Mouse (Mus musculus) forebrain, embryonic 16.5 days (tissue): ENCODE data around the gene Slc16a14. TPM values are rescaled to one million over a fixed set of nuclear protein-coding genes. Genes with fewer than 3 reads are reported as not detected.

Source experiments
- ATAC-seq: fragments of 200-750 bp; cut with Nextera tagmentation; 2 replicates; pipeline ENCODE4 v1.8.0; 2017; ENCODE audit warnings: mild to moderate bottlenecking, moderate library complexity
- H3K27ac ChIP-seq: fragments of 300-500 bp; sonication (generic); 2 replicates; pipeline ENCODE4 v1.5.1; 2014; ENCODE audit warnings: low read length, control low read depth
- H3K27me3 ChIP-seq: fragments of 300-500 bp; sonication (generic); replicated peaks from 2 replicates; pipeline ENCODE4 v1.6.1; 2014; ENCODE audit warnings: low read length; ENCODE audit not compliant: control insufficient read depth, insufficient read depth
- H3K36me3 ChIP-seq: fragments of 300-500 bp; sonication (generic); 2 replicates; pipeline ENCODE4 v1.6.1; 2014; ENCODE audit not compliant: control insufficient read depth, insufficient read depth
- H3K4me1 ChIP-seq: fragments of 300-500 bp; sonication (generic); replicated peaks from 2 replicates; pipeline ENCODE4 v1.6.1; 2014; ENCODE audit warnings: low read length; ENCODE audit not compliant: control insufficient read depth, insufficient read depth
- H3K4me2 ChIP-seq: fragments of 300-500 bp; sonication (generic); 2 replicates; pipeline ENCODE4 v1.6.1; 2014; ENCODE audit warnings: mild to moderate bottlenecking, low read length, control low read depth
- H3K4me3 ChIP-seq: fragments of 300-500 bp; sonication (generic); replicated peaks from 2 replicates; pipeline ENCODE4 v1.5.1; 2014; ENCODE audit warnings: mild to moderate bottlenecking, low read length, control low read depth
- H3K9ac ChIP-seq: fragments of 300-500 bp; sonication (generic); replicated peaks from 2 replicates; pipeline ENCODE4 v1.6.1; 2014; ENCODE audit warnings: low read depth, low read length, control low read depth
- H3K9me3 ChIP-seq: fragments of 300-500 bp; sonication (generic); 2 replicates; pipeline ENCODE4 v1.6.1; 2016; ENCODE audit warnings: low read length; ENCODE audit not compliant: control insufficient read depth
- WGBS: fragments of 180-500 bp; shearing (Covaris S2); extraction: QIAGEN DNeasy Blood & Tissue Kit; methylation state at CpG from one replicate; pipeline ENCODE4 v1.1.7; 2014; 5-methylcytosine and 5-hydroxymethylcytosine counted together
- polyA plus RNA-seq: library from polyadenylated mRNA; unstranded; fragments of >200 nt; fragmentation: Nextera tagmentation; extraction: Ambion mirVana; gene quantifications from 2 replicates; pipeline ENCODE4 v1.2.1, GENCODE M21; 2015

Gene Slc16a14
- polyA plus RNA-seq, 1 experiment from 2014 or later, result 10.7 TPM

DNA sequence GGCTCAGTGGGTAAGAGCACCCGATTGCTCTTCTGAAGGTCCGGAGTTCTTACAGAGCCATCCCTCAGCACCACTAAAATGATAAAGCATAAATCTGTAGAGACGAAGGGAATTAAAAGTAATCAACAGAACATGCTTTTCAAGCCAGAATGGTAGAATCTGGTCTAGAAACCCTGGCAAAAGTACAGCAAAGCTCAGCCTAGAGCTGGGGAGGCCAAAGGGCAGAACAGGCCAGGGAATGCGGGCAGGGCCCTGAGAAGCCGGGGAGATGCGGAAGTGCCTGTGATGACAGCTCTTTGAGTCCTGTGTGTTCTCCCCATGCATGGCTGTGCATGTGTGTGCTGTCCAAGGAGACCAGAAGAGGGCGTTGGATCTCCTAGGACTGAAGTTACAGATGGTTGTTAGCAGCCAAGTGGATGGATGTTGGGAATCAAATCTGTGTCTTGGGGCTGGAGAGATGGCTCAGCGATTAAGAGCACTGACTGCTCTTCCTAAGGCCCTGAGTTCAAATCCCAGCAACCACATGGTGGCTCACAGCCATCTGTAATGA is 55.3 kb downstream of the Slc16a14 start:
- H3K4me1 ChIP-seq, result no peaks in the 10 kb centered on the region
- H3K36me3 ChIP-seq, result no peaks in the 10 kb centered on the region
- 94% methylated on average over 8 of the region's 8 CpGs for WGBS
- no peak for ATAC-seq
- H3K27me3 ChIP-seq, result no peaks in the 10 kb centered on the region
- H3K4me2 ChIP-seq, result no peak overlapping the region
- no peak overlapping the region for H3K4me3 ChIP-seq
- H3K9ac ChIP-seq, result no peak overlapping the region
- H3K27ac ChIP-seq, result no peak overlapping the region
- no peaks in the 10 kb centered on the region for H3K9me3 ChIP-seq

- whole genome bisulfite sequencing, result 95% methylated on average over 2 of the region's 2 CpGs
- H3K4me3 ChIP-seq, result no peak overlapping the region
- no peaks in the 10 kb centered on the region for H3K36me3 ChIP-seq
- ATAC-seq, result no peak
- H3K27me3 ChIP-seq, result no peaks in the 10 kb centered on the region
- no peak overlapping the region for H3K27ac ChIP-seq
- no peaks in the 10 kb centered on the region for H3K9me3 ChIP-seq
- no peaks in the 10 kb centered on the region for H3K4me1 ChIP-seq
- H3K4me2 ChIP-seq, result no peak overlapping the region
- H3K9ac ChIP-seq, result no peak overlapping the region
These were observed 57.3 kb downstream of the Slc16a14 start for GRCm38 (mm10) chr1:84877590-84877989.

- no peaks in the 10 kb centered on the region for H3K27me3 ChIP-seq
- H3K4me2 ChIP-seq, result no peak overlapping the region
- H3K9me3 ChIP-seq, result no peaks in the 10 kb centered on the region
- H3K9ac ChIP-seq, result no peak overlapping the region
- WGBS, result 69% methylated on average over 4 of the region's 4 CpGs
- no peaks in the 10 kb centered on the region for H3K4me1 ChIP-seq
- H3K27ac ChIP-seq, result no peak overlapping the region
- no peak overlapping the region for H3K4me3 ChIP-seq
- H3K36me3 ChIP-seq, result no peaks in the 10 kb centered on the region
- ATAC-seq, result no peak
These were observed 62.0 kb downstream of the Slc16a14 start for GRCm38 (mm10) chr1:84872939-84873338.

GRCm38 (mm10) chr1:84872105-84872504 is 62.8 kb downstream of the Slc16a14 start:
- 11% methylated on average over 3 of the region's 3 CpGs for WGBS
- no peak for ATAC-seq

DNA sequence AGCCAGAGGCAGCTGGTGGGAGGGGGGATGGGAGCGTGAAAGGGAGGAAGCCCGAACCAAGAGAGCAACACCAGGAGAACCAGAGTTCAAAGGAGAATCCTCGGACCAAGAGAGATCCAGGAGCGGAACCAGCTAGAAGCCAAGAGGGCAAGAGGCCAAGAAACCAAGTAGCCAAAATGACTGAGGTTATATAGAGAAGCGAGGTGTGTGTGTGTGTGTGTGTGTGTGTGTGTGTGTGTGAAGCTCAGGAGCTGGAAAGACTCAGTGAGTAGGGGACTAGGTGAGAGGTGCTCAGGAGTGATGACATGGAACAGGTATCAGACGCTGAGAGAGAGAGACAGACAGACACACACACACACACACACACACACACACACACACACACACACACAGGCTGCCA is 63.8 kb downstream of the Slc16a14 start:
- no peak for ATAC-seq
- 68% methylated on average over 6 of the region's 6 CpGs for WGBS
- Histone ChIP-seq H3K9ac (no peak overlapping the region), H3K4me3 (no peak overlapping the region), H3K27ac (no peak overlapping the region), H3K27me3 (no peaks in the 10 kb centered on the region), H3K4me2 (no peak overlapping the region), H3K4me1 (no peaks in the 10 kb centered on the region), H3K9me3 (no peaks in the 10 kb centered on the region), H3K36me3 (no peaks in the 10 kb centered on the region)

More at GRCm38 (mm10) chr1:84872105-84872504, 62.8 kb downstream of the Slc16a14 start:
- no peak overlapping the region for H3K9ac ChIP-seq
- H3K27ac ChIP-seq, result no peak overlapping the region
- H3K4me2 ChIP-seq, result no peak overlapping the region
- no peaks in the 10 kb centered on the region for H3K4me1 ChIP-seq
- H3K4me3 ChIP-seq, result no peak overlapping the region
- no peaks in the 10 kb centered on the region for H3K27me3 ChIP-seq
- H3K36me3 ChIP-seq, result no peaks in the 10 kb centered on the region
- H3K9me3 ChIP-seq, result no peaks in the 10 kb centered on the region

GRCm38 (mm10) chr1:84869498-84869897 is 65.4 kb downstream of the Slc16a14 start:
- Histone ChIP-seq H3K27ac (no peak overlapping the region), H3K4me1 (no peaks in the 10 kb centered on the region), H3K27me3 (no peaks in the 10 kb centered on the region), H3K36me3 (no peaks in the 10 kb centered on the region), H3K4me3 (no peak overlapping the region), H3K4me2 (no peak overlapping the region), H3K9ac (no peak overlapping the region), H3K9me3 (no peaks in the 10 kb centered on the region)
- WGBS, result 48% methylated on average over 7 of the region's 7 CpGs
- no peak for ATAC-seq

GRCm38 (mm10) chr1:84868841-84869240 is 66.1 kb downstream of the Slc16a14 start:
- Histone ChIP-seq H3K27ac (no peak overlapping the region), H3K9ac (no peak overlapping the region), H3K4me3 (no peak overlapping the region), H3K27me3 (no peaks in the 10 kb centered on the region), H3K4me1 (no peaks in the 10 kb centered on the region), H3K4me2 (no peak overlapping the region), H3K9me3 (no peaks in the 10 kb centered on the region), H3K36me3 (no peaks in the 10 kb centered on the region)
- 72% methylated on average over 4 of the region's 4 CpGs for WGBS
- no peak for ATAC-seq

GRCm38 (mm10) chr1:84868311-84868710 is 66.6 kb downstream of the Slc16a14 start:
- no peak overlapping the region for H3K9ac ChIP-seq
- no peak overlapping the region for H3K4me2 ChIP-seq
- H3K9me3 ChIP-seq, result no peaks in the 10 kb centered on the region
- no peak overlapping the region for H3K27ac ChIP-seq
- ATAC-seq, result no peak
- H3K4me1 ChIP-seq, result no peaks in the 10 kb centered on the region
- H3K27me3 ChIP-seq, result no peaks in the 10 kb centered on the region
- H3K4me3 ChIP-seq, result no peak overlapping the region
- no peaks in the 10 kb centered on the region for H3K36me3 ChIP-seq

DNA sequence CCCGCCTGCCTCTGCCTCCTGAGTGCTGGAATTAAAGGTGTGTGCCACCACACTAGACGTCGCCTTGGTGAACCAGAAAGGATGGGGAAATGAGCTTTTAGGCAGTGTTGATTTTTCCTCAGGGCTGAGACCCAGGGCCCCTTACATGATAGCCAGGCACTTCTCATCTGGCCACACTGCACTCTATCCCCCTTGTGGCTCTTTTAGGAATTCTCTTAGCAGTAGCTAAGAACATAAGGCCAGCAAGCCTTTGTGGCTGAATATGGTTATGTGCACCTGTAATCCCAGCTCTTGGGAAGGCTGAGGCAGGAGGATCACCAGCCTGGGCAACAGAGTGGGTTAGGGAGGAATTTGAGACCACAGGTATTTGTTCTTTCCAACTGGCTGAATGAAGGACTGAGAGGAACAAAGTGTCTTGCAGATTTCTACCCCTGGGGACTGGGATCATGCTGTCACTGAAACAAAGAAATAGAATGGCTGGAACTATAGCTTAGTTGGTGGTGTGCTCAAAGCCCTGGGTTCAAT is 68.2 kb downstream of the Slc16a14 start:
- Histone ChIP-seq H3K4me2 (no peak overlapping the region), H3K36me3 (no peaks in the 10 kb centered on the region), H3K4me1 (no peaks in the 10 kb centered on the region), H3K27ac (no peak overlapping the region), H3K27me3 (no peaks in the 10 kb centered on the region), H3K9ac (no peak overlapping the region), H3K9me3 (no peaks in the 10 kb centered on the region), H3K4me3 (no peak overlapping the region)
- no peak for ATAC-seq
- WGBS, result 95% methylated on average over 3 of the region's 3 CpGs

DNA sequence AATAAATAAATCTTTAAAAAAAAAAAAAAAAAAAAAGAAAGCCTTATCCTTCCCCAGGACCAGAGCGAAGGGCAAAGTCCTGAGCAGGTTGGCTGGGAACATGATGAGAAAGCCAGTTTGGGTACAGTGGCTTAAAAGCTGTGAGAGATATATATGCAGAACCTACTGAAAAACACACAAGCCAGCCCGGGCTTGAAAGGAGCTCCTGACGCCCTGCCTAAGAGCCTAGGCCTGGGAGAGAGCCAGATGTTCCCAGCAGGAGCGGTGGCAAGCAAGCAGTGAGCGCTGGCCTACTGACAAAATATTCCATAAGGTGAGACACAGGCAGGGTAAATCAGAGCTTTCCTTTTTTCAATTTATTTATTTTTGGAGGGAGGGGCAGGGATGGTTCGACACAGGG is 68.7 kb downstream of the Slc16a14 start:
- WGBS, result 92% methylated on average over 6 of the region's 6 CpGs
- H3K27me3 ChIP-seq, result no peaks in the 10 kb centered on the region
- no peak overlapping the region for H3K9ac ChIP-seq
- H3K9me3 ChIP-seq, result no peaks in the 10 kb centered on the region
- no peak for ATAC-seq
- no peaks in the 10 kb centered on the region for H3K36me3 ChIP-seq
- H3K4me3 ChIP-seq, result no peak overlapping the region
- no peak overlapping the region for H3K4me2 ChIP-seq
- no peak overlapping the region for H3K27ac ChIP-seq
- H3K4me1 ChIP-seq, result no peaks in the 10 kb centered on the region
